Comparison of ENCODE assay signal across 7 mouse cellular contexts in the genomic region with DNA sequence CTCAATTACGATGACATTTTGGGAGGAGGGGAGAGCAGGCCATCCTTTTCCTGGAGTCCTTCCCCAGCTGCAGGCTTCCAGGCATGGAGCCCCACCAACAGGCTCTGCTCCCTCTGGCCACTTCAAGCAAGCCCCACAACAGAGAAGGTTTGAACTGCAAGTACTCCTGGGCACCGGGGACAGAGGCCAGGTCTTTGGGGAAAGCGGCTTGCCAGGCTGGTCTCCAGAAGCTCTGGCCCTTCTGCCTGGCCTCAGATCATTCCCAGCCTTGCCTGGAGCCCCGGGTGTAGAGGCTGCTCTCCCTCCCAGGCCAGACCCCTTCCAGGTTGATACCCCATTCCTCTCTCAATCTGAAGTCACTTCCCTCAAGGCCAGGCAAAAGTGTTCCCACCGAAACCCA. TPM values are rescaled to one million over a fixed set of nuclear protein-coding genes. Genes with fewer than 3 reads are reported as not detected.
DNase-seq lines count a peak whose midpoint lies in the region; ATAC-seq and TF ChIP-seq lines count a peak whose summit lies in the region.

No protein-coding gene starts in this region.

- no peaks in the 10 kb centered on the region for H3K9me3 ChIP-seq in lung, embryonic 15.5 days
- H3K9me3 ChIP-seq in forebrain, embryonic 13.5 days (replicated peaks) = no peaks in the 10 kb centered on the region
- no peaks in the 10 kb centered on the region for H3K9me3 ChIP-seq in limb, embryonic 10.5 days (replicated peaks)

- TF ChIP-seq CTCF in olfactory bulb, adult 2 months (IDR thresholded peaks at IDR 0.05; ENCODE audit: insufficient read depth, low read depth, low read length) = no peak

- H3K27me3 ChIP-seq in lung, embryonic 15.5 days = peaks cover 11% of the 10 kb centered on the region; the same call in 1 of the 2 replicates
- H3K27me3 ChIP-seq in forebrain, embryonic 13.5 days = peaks cover 11% of the 10 kb centered on the region; the same call in 1 of the 2 replicates
- H3K27me3 ChIP-seq in limb, embryonic 10.5 days (ENCODE audit: low read depth, poor library complexity, severe bottlenecking) = peaks cover 45% of the 10 kb centered on the region

- H3K4me2 ChIP-seq in lung, embryonic 15.5 days = peak overlapping the region; percentile 98
- H3K4me2 ChIP-seq in forebrain, embryonic 13.5 days = peak overlapping the region; percentile 88

- 12% methylated on average over 5 of the region's 5 CpGs for WGBS in lung, embryonic 15.5 days
- 9% methylated on average over 5 of the region's 5 CpGs for WGBS in forebrain, embryonic 13.5 days
- 10% methylated on average over 5 of the region's 5 CpGs for WGBS in limb, embryonic 10.5 days
- WGBS in olfactory bulb, adult 2 months = 19% methylated on average over 5 of the region's 5 CpGs

- peak overlapping the region; percentile 67 for H3K9ac ChIP-seq in lung, embryonic 15.5 days
- peak overlapping the region; percentile 94 for H3K9ac ChIP-seq in forebrain, embryonic 13.5 days

- ATAC-seq in lung, embryonic 15.5 days (ENCODE audit: borderline replicate concordance, extremely low read depth, low FRiP score, low TSS enrichment) = 0 out of 2 replicates have a peak, but pooled peaks have one; percentile 4
- ATAC-seq in forebrain, embryonic 13.5 days = no peak

- peak overlapping the region; percentile 72 for H3K4me3 ChIP-seq in lung, embryonic 15.5 days
- H3K4me3 ChIP-seq in forebrain, embryonic 13.5 days = peak overlapping the region; percentile 91
- H3K4me3 ChIP-seq in limb, embryonic 10.5 days = peak overlapping the region; percentile 92
- H3K4me3 ChIP-seq in olfactory bulb, adult 2 months (ENCODE audit: insufficient read depth, low read depth, low read length) = peak overlapping the region; percentile 94

- DNase-seq in lung, adult 18-20 months = no peak
- no peak for DNase-seq in limb, embryonic 10.5 days (ENCODE audit: low spot score)
- DNase-seq in adrenal gland, adult 2 months = no peak
- DNase-seq in Muller cell, postnatal 12 days (ENCODE audit: inconsistent ontology term) = no peak

- H3K4me1 ChIP-seq in lung, embryonic 15.5 days = peaks cover 39% of the 10 kb centered on the region
- H3K4me1 ChIP-seq in forebrain, embryonic 13.5 days = peaks cover 54% of the 10 kb centered on the region
- peaks cover 52% of the 10 kb centered on the region for H3K4me1 ChIP-seq in limb, embryonic 10.5 days
- H3K4me1 ChIP-seq in olfactory bulb, adult 2 months (ENCODE audit: control insufficient read depth, insufficient read depth, low read length) = peaks cover 44% of the 10 kb centered on the region

- 0 out of 2 replicates have a peak overlapping the region, but pooled peaks have one; percentile 15 for H3K27ac ChIP-seq in lung, embryonic 15.5 days
- peak overlapping the region; percentile 82 for H3K27ac ChIP-seq in forebrain, embryonic 13.5 days
- H3K27ac ChIP-seq in limb, embryonic 10.5 days = peak overlapping the region; percentile 98
- H3K27ac ChIP-seq in olfactory bulb, adult 2 months (ENCODE audit: insufficient read depth, low read depth, low read length) = peak overlapping the region; percentile 60

- TF ChIP-seq POLR2A in olfactory bulb, adult 2 months (IDR thresholded peaks at IDR 0.05; ENCODE audit: insufficient read depth, low read depth, low read length) = no peak

- no peaks in the 10 kb centered on the region for H3K36me3 ChIP-seq in lung, embryonic 15.5 days
- H3K36me3 ChIP-seq in forebrain, embryonic 13.5 days (ENCODE audit: poor library complexity, severe bottlenecking) = peaks cover 9% of the 10 kb centered on the region; the same call in 1 of the 2 replicates
- peaks cover 27% of the 10 kb centered on the region for H3K36me3 ChIP-seq in limb, embryonic 10.5 days

RNA-seq across cellular contexts. Expression of gene Ncs1, which starts 0.6 kb away (rescaled TPM):
- 17.1 and 17.4 TPM in 2 replicates for polyA plus RNA-seq in lung, embryonic 15.5 days (2015; fragmentation: Nextera tagmentation; extraction: Ambion mirVana)
- polyA plus RNA-seq in forebrain, embryonic 13.5 days (2015; fragmentation: Nextera tagmentation; extraction: Ambion mirVana) = 72.7 and 77.6 TPM in 2 replicates
- 57.5 and 62.0 TPM in 2 replicates for polyA plus RNA-seq in limb, embryonic 10.5 days (2016; fragmentation: Nextera tagmentation; extraction: Ambion mirVana)
- polyA plus RNA-seq in olfactory bulb, adult 2 months (2012; ENCODE audit: insufficient read depth, insufficient read length, low replicate concordance, missing spikeins) = not detected in 2 replicates
- 10 to 100 TPM in 1 of 2 experiments, 1 to 10 TPM in 1; 3.0 to 12.8 TPM for total RNA-seq in adrenal gland, adult 2 months (2021)
- polyA plus RNA-seq in adrenal gland, adult 2 months (2012; rRNA removed) = 2.9 and 3.9 TPM in 2 replicates

Comparison
In these comparisons a context has a peak if more than half of its experiments do, and no peak if none do; other contexts are left out.
1. H3K27ac ChIP-seq: peak in every context shown above with its lines; median percentile 98 in limb, embryonic 10.5 days; 82 in forebrain, embryonic 13.5 days; 60 in olfactory bulb, adult 2 months; 15 in lung, embryonic 15.5 days.